Mouse (Mus musculus): ENCODE data around the gene Ahnak.
A peak's percentile ranks its signal among the peaks of the same experiment; 100 is the strongest.
"Not testable (repeated sequence)": the region's sequence is repeated elsewhere in the genome, so short reads cannot be mapped to it uniquely, and the experiment has no call there.

The Ahnak gene

DNA sequence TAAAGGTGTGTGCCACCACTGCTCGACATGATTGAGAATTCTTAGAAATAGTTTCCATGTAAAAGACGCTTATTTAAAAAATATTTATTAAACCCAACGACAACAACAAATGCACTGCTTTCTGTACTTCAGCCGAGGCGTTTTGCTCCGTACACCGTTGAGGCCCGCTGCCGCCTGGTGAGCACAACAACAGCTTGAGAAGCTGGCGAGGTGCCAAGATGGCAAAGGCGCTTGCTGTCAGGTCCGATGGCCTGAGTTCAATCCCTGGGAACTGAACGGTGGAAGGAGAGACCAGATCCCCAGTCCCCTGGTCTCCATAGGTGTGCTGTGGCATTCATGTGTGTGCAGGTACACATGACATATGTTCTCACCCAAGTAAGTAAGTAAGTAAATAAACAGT lies 108.4 kb downstream of the Ahnak start:
- DNase-seq (ENCODE audit: low read depth): no peak

DNA sequence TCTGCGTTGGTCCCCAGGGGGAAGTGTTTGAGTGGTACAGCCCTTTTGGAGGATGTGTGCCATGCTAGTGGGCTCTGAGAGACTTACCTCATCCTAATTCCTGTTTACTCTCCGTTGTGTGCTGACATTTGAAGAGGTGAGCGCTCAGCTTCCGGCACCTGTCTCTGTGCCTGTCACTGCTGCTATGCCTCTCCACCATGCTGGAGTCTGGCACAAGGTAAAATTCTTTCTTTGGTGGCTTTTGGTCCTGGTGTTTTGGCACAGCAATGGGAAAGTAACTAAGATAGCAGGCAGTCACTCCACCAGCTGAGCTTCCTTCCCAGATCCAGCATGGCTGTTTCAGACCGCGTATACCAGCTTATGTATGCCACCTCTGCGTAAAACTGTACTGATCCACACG lies 110.7 kb downstream of the Ahnak start:
- no peak for DNase-seq (ENCODE audit: low read depth)

GRCm38 (mm10) chr19:9100297-9101061 lies 111.4 kb downstream of the Ahnak start:
- no peak for DNase-seq (ENCODE audit: low read depth)

- no peak for DNase-seq (ENCODE audit: low read depth)
These were observed 112.0 kb downstream of the Ahnak start for GRCm38 (mm10) chr19:9101062-9101457.

DNA sequence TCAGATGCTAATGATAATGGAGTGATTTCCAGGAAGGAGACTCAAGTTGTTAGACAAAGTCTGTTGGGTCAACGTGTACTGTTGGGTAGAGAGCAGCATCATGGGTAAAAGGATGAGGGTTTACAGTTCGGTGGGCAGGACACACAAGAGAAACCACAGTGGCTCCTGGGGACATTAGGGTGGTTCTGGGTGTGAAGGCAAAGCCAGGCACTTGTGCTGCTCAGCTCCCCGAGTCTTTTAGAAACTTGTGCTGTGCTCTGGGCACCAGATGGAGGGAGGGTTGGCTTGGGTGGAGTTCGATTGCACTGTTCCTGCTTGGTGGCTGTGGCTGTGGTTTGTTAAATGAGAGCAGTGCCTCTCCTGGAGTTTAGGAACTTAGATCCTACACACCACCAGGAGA lies 114.9 kb downstream of the Ahnak start:
- DNase-seq (ENCODE audit: low read depth): no peak

- no peak for DNase-seq (ENCODE audit: low read depth)
These were observed 116.1 kb downstream of the Ahnak start for GRCm38 (mm10) chr19:9105101-9105685.

- no peak for DNase-seq (ENCODE audit: low read depth)
These were observed 117.0 kb downstream of the Ahnak start for GRCm38 (mm10) chr19:9106096-9106495.

DNA sequence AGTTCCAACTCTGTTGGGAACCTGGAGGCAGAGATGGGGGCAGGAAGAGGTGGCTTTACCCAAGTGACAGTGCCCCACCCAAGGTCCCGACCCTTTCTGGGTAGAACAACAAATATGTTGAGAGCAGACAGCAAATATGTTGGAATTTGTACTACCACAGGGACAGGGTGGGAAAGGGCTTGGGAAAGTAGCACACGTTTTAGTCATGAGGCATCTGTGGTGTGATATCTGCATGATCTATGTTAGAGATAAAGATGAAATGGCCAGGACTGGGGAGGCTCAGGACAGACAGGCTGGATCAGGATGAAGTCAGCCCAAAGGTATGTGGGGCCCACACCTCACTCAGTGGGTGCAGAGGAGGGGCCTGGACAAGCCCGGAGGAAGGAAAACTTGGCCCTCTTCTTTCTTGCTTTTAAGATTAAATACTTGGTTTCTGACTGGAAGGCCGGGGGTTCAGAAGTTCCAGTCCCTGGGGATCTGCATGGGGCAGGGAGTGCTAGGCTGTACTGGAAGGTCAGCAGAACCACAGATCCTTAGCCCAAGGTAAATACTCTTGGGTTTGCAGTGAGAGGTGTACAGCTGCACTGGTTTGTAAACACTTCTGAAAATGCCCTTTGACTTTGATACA lies 117.8 kb downstream of the Ahnak start:
- no peak for DNase-seq (ENCODE audit: low read depth)

DNA sequence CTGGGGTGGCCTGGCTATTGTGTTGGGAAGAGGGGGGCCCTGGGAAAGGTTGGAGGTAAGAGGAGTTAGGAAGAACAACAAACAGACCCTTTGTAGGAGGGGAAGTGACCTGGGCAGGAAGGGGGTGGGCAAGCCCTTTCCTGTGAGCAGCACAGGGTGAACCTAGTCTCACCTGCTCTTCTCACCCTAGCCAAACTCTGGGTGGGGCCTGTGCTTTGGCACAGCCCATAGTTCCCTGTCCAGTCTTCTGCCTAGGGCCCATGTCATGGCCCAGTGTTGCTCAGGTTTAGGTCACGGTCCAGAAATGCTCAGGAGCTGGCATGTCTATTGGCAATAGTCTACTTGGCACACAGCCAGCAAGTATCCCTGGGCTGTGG lies 118.3 kb downstream of the Ahnak start:
- DNase-seq (ENCODE audit: low read depth): no peak

DNA sequence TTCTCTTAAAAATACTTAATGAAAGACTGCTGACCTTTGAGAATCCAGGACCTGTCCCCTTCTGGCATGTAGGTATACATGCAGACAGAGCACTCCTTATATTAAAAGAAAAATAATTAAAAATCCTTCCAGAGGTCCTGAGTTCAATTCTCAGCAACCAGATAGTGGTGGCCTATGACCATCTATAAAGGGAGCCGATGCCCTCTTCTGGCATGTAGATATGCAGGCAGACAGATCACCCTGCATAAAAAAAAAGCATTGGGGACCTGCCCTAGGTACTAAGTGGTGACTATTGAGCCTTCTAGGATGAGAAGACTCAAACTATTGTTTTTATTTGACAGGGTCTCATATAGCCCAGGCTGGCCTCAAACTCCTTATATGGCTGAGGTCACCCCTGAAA lies 119.5 kb downstream of the Ahnak start:
- DNase-seq (ENCODE audit: low read depth): no peak

GRCm38 (mm10) chr19:9110182-9110869 lies 121.2 kb downstream of the Ahnak start:
- DNase-seq (ENCODE audit: low read depth): peak; percentile 62

- no peak for DNase-seq (ENCODE audit: low read depth)
These were observed 123.0 kb downstream of the Ahnak start for GRCm38 (mm10) chr19:9112043-9112442.

GRCm38 (mm10) chr19:9116268-9116667 lies 127.2 kb downstream of the Ahnak start:
- DNase-seq (ENCODE audit: low read depth): no peak

GRCm38 (mm10) chr19:9117275-9117674 lies 128.2 kb downstream of the Ahnak start:
- no peak for DNase-seq (ENCODE audit: low read depth)

DNA sequence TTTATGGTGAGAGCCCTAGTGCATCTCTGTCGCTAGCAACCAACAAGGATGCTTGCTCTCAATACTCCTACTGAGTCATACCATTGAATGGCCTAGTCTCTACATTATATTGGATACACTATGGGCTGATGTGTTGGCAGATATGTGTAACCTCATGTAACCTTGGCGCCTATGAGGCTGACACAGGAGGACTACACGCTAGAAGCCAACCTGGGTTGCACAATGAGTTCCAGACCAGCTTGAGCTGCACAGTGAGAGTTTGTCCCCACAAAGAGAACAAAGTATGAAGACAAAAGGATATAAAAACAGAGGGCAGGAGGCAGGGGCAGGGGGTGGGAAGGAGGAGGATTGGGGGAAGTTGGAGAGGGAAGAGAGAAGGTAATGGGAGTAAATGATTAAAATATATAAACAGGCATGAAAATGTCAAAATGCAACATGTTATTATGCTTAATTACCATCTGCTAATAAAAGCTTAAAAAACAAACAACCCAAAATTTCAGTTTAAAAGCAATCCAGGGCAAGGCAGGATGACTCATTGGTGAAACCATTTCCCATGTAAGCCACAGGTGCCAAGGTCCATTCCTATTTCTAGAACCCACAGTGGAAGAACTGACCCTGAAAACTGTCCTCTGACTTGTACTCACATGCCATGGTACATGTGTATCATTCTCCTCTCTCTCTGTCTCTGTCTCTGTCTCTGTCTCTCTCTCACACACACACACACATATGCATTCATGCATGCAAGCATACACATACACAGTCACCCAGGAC lies 130.8 kb downstream of the Ahnak start:
- no peak for DNase-seq (ENCODE audit: low read depth)

DNA sequence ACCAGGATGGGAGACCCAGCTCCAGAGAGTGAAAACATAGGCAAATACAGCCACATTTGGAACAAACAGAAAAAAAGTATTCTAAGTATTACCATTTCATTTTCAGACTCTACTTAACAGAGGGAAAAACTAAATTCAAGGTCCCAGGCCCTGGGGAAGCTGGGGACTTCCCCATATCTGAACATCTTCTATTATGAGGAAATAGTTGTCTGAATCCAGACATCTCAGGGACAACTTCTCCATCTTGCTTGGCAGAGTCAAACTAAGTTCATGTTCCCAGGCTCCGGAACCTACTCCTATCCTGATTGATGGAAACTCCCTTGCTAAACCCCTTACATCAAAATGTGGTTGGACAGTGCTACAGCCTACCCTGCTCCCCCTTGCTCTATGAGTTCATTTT lies 133.3 kb downstream of the Ahnak start:
- DNase-seq (ENCODE audit: low read depth): no peak

GRCm38 (mm10) chr19:9123986-9124385 lies 134.9 kb downstream of the Ahnak start:
- DNase-seq (ENCODE audit: low read depth): not testable (repeated sequence)

All from c-Kit-positive CD71-negative TER-119-negative erythroid progenitor cells, embryonic 14.5 days (primary cell).